In the genomic region with DNA sequence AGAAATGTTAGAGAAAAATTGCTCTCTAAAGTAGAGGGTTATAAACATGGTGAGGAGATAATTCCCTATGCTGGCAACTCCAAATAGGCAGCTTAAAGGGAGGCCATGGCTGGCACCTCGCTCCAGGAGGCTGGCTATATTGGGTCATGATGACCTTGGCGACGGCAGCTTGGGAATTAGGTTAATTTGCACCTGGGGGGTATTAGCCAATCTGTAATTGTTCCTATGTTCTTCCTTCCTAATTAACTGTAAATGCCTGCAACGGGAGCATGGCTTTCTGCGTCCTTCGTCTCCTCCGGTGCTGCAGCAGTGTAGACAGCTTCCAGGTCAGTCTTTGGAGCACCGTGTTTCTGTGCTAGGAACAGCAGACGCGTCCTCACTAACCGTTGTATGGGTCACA, we compare ENCODE assay signal across 34 mouse cellular contexts. TPM values are rescaled to one million over a fixed set of nuclear protein-coding genes. Genes with fewer than 3 reads are reported as not detected.
DNase-seq lines count a peak whose midpoint lies in the region; ATAC-seq lines count a peak whose summit lies in the region.
"Had no signal": no experiment of that assay in that cellular context is flagged by ENCODE, and none has a peak within 500 bp of the region (broad histone marks: within the 10 kb centered on the region; RNA-seq: fewer than 3 reads in every experiment).

No protein-coding gene starts in this region.

- H3K4me2 ChIP-seq in heart, embryonic 13.5 days = peak overlapping the region; percentile 4; the same call in 1 of the 2 replicates
- H3K4me2 ChIP-seq: embryonic facial prominence, embryonic 12.5 days; forebrain, embryonic 15.5 days; heart, embryonic 11.5 days; hindbrain, embryonic 15.5 days; liver, embryonic 12.5 days; midbrain, embryonic 13.5 days; stomach, embryonic 15.5 days had no signal

- H3K9ac ChIP-seq in heart, embryonic 13.5 days = no peak overlapping the region
- H3K9ac ChIP-seq: embryonic facial prominence, embryonic 12.5 days; forebrain, embryonic 15.5 days; hindbrain, embryonic 15.5 days; liver, embryonic 12.5 days; liver, postnatal 0 days; midbrain, embryonic 13.5 days; stomach, embryonic 15.5 days had no signal

- H3K27me3 ChIP-seq in heart, embryonic 13.5 days (replicated peaks) = peaks cover 17% of the 10 kb centered on the region
- H3K27me3 ChIP-seq: embryonic facial prominence, embryonic 12.5 days; forebrain, embryonic 15.5 days; hindbrain, embryonic 15.5 days; midbrain, embryonic 13.5 days; stomach, embryonic 15.5 days had no signal

- no peak for ATAC-seq in heart, embryonic 13.5 days (ENCODE audit: extremely low read depth, insufficient number of reproducible peaks, low FRiP score, low TSS enrichment)
- ATAC-seq: activated CD4-positive, CD25-positive, alpha-beta regulatory T cell, adult 4 months; forebrain, embryonic 15.5 days; inflammation-experienced regulatory T-cells, adult 6 months; liver, embryonic 12.5 days; liver, postnatal 0 days; midbrain, embryonic 13.5 days had no signal

- no peak overlapping the region for H3K27ac ChIP-seq in heart, embryonic 13.5 days (replicated peaks)
- H3K27ac ChIP-seq: embryonic facial prominence, embryonic 12.5 days; forebrain, embryonic 10.5 days; forebrain, embryonic 15.5 days; gastrocnemius, adult 2 months; hindbrain, embryonic 15.5 days; liver, embryonic 12.5 days; macrophage; midbrain, embryonic 13.5 days; stomach, embryonic 15.5 days had no signal

- H3K36me3 ChIP-seq in heart, embryonic 13.5 days = no peaks in the 10 kb centered on the region
- H3K36me3 ChIP-seq: embryonic facial prominence, embryonic 12.5 days; forebrain, embryonic 10.5 days; forebrain, embryonic 15.5 days; hindbrain, embryonic 15.5 days; liver, embryonic 12.5 days; midbrain, embryonic 13.5 days; stomach, embryonic 15.5 days had no signal

- no peaks in the 10 kb centered on the region for H3K4me1 ChIP-seq in heart, embryonic 13.5 days
- H3K4me1 ChIP-seq: embryonic facial prominence, embryonic 12.5 days; forebrain, embryonic 10.5 days; forebrain, embryonic 15.5 days; liver, embryonic 12.5 days; midbrain, embryonic 13.5 days; stomach, embryonic 15.5 days had no signal

- no peaks in the 10 kb centered on the region for H3K9me3 ChIP-seq in heart, embryonic 13.5 days
- H3K9me3 ChIP-seq: embryonic facial prominence, embryonic 12.5 days; forebrain, embryonic 10.5 days; forebrain, embryonic 15.5 days; hindbrain, embryonic 15.5 days; liver, embryonic 12.5 days; midbrain, embryonic 13.5 days; stomach, embryonic 15.5 days had no signal

- no peak for DNase-seq in heart, postnatal 36 days
- peak; percentile 40 for DNase-seq in brain, adult 2 months (ENCODE audit: low read depth, low spot score)
- DNase-seq in cerebellum, postnatal 14 days = peak; percentile 8
- DNase-seq in retina, embryonic 14.5 days (ENCODE audit: low spot score) = peak; percentile 35
- DNase-seq in lung, postnatal 25 days (ENCODE audit: low spot score) = no peak
- no peak for DNase-seq in gastrocnemius, adult 18-20 months (ENCODE audit: low spot score)
- DNase-seq: adrenal gland, adult 8-10 months; B cell, adult 2 months; embryo, embryonic 11 days; gastrocnemius, adult 2 months; gastrocnemius, postnatal 36 days; heart, adult 18-20 months; kidney, adult 2 months; kidney, postnatal 4 days; left cerebral cortex, postnatal 4 days; liver, postnatal 0 days; right cerebral cortex, postnatal 25 days; thymus, postnatal 25 days had no signal

- intact Hi-C loops in heart, postnatal 36 days (cut with DNase I) = no loop called here

- no peak overlapping the region for H3K4me3 ChIP-seq in heart, embryonic 13.5 days
- H3K4me3 ChIP-seq: embryonic facial prominence, embryonic 12.5 days; forebrain, embryonic 10.5 days; forebrain, embryonic 15.5 days; gastrocnemius, adult 2 months; hindbrain, embryonic 15.5 days; liver, embryonic 12.5 days; midbrain, embryonic 13.5 days; stomach, embryonic 15.5 days had no signal

- 43% methylated on average over 11 of the region's 11 CpGs for WGBS in heart, embryonic 13.5 days

RNA-seq across cellular contexts. Expression of a gene that starts 36.1 kb away (rescaled TPM):
- 0.16 TPM in 1 of 2 replicates, not detected in the other for polyA plus RNA-seq in heart, embryonic 13.5 days (2015; fragmentation: Nextera tagmentation; extraction: Ambion mirVana)
- not detected for total RNA-seq in heart, postnatal 36 days (2021)
- total RNA-seq in gastrocnemius, adult 18-20 months (2021) = not detected
- total RNA-seq: gastrocnemius, adult 2 months; gastrocnemius, postnatal 36 days; heart, adult 18-20 months; hematopoietic stem cell, adult 5-6 weeks; megakaryocyte-erythroid progenitor cell, adult 5-6 weeks had no signal
- polyA plus RNA-seq: heart, embryonic 11.5 days; heart, postnatal 0 days; inflammation-experienced regulatory T-cells, adult 6 months; kidney, adult 2 months; liver, embryonic 12.5 days; liver, postnatal 0 days; lung, embryonic 16.5 days; macrophage had no signal

Comparison
In these comparisons a context has a peak if more than half of its experiments do, and no peak if none do; other contexts are left out.
1. DNase-seq: peak in brain, adult 2 months (single experiment), cerebellum, postnatal 14 days (2 of 2) and retina, embryonic 14.5 days (single experiment); none in heart, postnatal 36 days (0 of 2), lung, postnatal 25 days (single experiment) and gastrocnemius, adult 18-20 months (single experiment).